Mouse (Mus musculus): ENCODE results near the gene Nkrf. TPM values are rescaled to one million over a fixed set of nuclear protein-coding genes. Genes with fewer than 3 reads are reported as not detected.

The Nkrf gene
- total and polyA plus RNA-seq, 3 experiments, result 0.74 to 3.3 (median 3.0) TPM

DNA sequence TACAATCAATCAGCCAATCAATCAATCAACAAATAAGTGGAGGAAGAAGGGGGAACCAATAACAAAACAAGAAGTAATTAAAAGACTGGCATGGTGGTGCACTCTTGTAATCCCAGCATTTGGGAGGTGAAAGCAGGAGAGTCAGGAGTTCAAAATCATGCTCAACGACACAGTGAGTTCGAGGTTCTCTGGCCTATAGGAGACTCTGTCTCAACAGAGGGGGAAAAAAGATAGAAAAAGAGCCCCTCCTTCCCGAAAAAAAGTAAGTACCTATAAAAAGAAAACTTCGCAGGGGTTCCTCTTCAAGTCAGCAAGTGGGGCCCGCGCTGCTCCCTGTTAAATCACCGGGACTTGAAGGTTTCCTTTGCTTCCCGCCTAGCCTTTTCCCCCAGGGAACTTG lies 28.9 kb downstream of the Nkrf start, which contains the start of the genes Ube2a and C330007P06Rik:
Gene Ube2a, plus strand, starts transcription at position 136 of the 400 bp plus-strand sequence.
Gene C330007P06Rik, minus strand, starts transcription at position 347 of the 400 bp plus-strand sequence.
- peak within 1 kb of the TSS; percentile 84 for H3K9ac ChIP-seq (ENCODE audit: low read depth, low read length)
- TF ChIP-seq EP300 (IDR thresholded peaks at IDR 0.05; ENCODE audit: insufficient read depth, low read depth, low read length) (no peak), POLR2A (IDR thresholded peaks at IDR 0.05; ENCODE audit: insufficient read depth, low read depth, low read length) (no peak), CTCF (IDR thresholded peaks at IDR 0.05) (no peak)
- no peaks in the 10 kb centered on the region for H3K36me3 ChIP-seq (ENCODE audit: control insufficient read depth, insufficient read depth, low read length)
- H3K27me3 ChIP-seq (ENCODE audit: control insufficient read depth, insufficient read depth, low read length), result no peaks in the 10 kb centered on the region
- peak within 1 kb of the TSS; percentile 78 for H3K4me3 ChIP-seq
- H3K79me2 ChIP-seq (replicated peaks; ENCODE audit: control insufficient read depth, insufficient read depth, low read length), result no peaks in the 10 kb centered on the region
- DNase-seq, result no peak
- intact Hi-C loops (cut with DNase I), result loop anchor here (5.0 kb wide), 1 partner anchor 34 kb away; no protein-coding TSS in a partner anchor
- H3K4me1 ChIP-seq (ENCODE audit: control insufficient read depth, insufficient read depth, low read length), result peaks cover 2% of the 10 kb centered on the region; the same call in 1 of the 2 replicates
- peak within 1 kb of the TSS; percentile 81 for H3K27ac ChIP-seq
- 9% methylated on average over 8 of the region's 8 CpGs for WGBS

- no peak for DNase-seq
- Histone ChIP-seq H3K27ac (no peak overlapping the region), H3K36me3 (ENCODE audit: control insufficient read depth, insufficient read depth, low read length) (no peaks in the 10 kb centered on the region), H3K9ac (ENCODE audit: low read depth, low read length) (no peak overlapping the region), H3K4me3 (no peak overlapping the region), H3K4me1 (ENCODE audit: control insufficient read depth, insufficient read depth, low read length) (peaks cover under 1% of the 10 kb centered on the region; the same call in 1 of the 2 replicates), H3K79me2 (replicated peaks; ENCODE audit: control insufficient read depth, insufficient read depth, low read length) (no peaks in the 10 kb centered on the region), H3K27me3 (ENCODE audit: control insufficient read depth, insufficient read depth, low read length) (no peaks in the 10 kb centered on the region)
- TF ChIP-seq EP300 (IDR thresholded peaks at IDR 0.05; ENCODE audit: insufficient read depth, low read depth, low read length), result no peak
- intact Hi-C loops (cut with DNase I), result loop anchor here (5.0 kb wide), 1 partner anchor 37 kb away; no protein-coding TSS in a partner anchor
- WGBS, result 53% methylated on average over 3 of the region's 3 CpGs
These were observed 32.3 kb downstream of the Nkrf start for GRCm38 (mm10) chrX:36870372-36870771.

DNA sequence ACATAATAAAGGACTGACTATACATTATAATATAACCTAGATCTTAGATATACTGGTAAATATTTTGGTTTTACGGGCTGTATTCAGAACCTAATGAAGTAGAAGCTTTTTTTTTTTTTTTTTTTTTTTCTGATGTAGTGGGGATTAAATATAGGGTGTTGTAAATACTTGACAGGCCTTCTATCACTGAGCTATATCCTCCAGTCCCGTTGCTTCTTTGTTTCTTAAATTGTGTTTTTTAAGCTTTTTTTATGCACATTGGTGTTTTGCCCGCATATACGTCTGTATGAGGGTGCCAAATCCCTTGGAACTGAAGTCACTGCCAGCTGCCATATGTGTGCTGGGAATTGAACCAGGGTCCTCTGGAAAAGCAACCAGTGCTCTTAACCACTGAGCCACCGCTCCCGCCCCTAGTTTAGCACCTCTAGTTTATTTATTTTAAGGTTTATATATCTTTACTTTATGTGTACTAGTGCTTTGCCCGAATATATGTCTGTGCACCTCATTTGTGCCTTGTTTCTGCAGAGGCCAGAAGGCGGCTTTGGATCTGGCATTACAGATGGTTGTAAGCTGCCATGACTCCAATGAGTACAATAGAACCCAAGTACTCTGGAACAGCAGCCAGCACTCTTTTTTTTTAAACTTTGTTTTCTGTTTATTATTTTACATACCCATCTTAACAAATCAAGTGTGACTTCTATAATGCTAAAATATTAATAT lies 37.9 kb downstream of the Nkrf start:
- no peaks in the 10 kb centered on the region for H3K27me3 ChIP-seq (ENCODE audit: control insufficient read depth, insufficient read depth, low read length)
- no peaks in the 10 kb centered on the region for H3K36me3 ChIP-seq (ENCODE audit: control insufficient read depth, insufficient read depth, low read length)
- H3K4me1 ChIP-seq (ENCODE audit: control insufficient read depth, insufficient read depth, low read length), result no peaks in the 10 kb centered on the region
- no peak for TF ChIP-seq CTCF (IDR thresholded peaks at IDR 0.05)
- peak overlapping the region; percentile 60 for H3K4me3 ChIP-seq
- H3K79me2 ChIP-seq (replicated peaks; ENCODE audit: control insufficient read depth, insufficient read depth, low read length), result no peaks in the 10 kb centered on the region
- intact Hi-C loops (cut with DNase I), result loop anchor here (5.0 kb wide), 1 partner anchor 38 kb away; the partner anchor contains the start of gene Nkrf
- DNase-seq, result no peak
- WGBS, result 47% methylated on average over 8 of the region's 8 CpGs
- no peak overlapping the region for H3K9ac ChIP-seq (ENCODE audit: low read depth, low read length)
- peak overlapping the region; percentile 86 for H3K27ac ChIP-seq

GRCm38 (mm10) chrX:36863766-36864608 lies 38.7 kb downstream of the Nkrf start:
- Histone ChIP-seq H3K27me3 (ENCODE audit: control insufficient read depth, insufficient read depth, low read length) (no peaks in the 10 kb centered on the region), H3K4me3 (peak overlapping the region; percentile 60), H3K36me3 (ENCODE audit: control insufficient read depth, insufficient read depth, low read length) (no peaks in the 10 kb centered on the region), H3K79me2 (replicated peaks; ENCODE audit: control insufficient read depth, insufficient read depth, low read length) (no peaks in the 10 kb centered on the region), H3K4me1 (ENCODE audit: control insufficient read depth, insufficient read depth, low read length) (no peaks in the 10 kb centered on the region), H3K9ac (ENCODE audit: low read depth, low read length) (peak overlapping the region; percentile 77), H3K27ac (peak overlapping the region; percentile 86)
- WGBS, result 14% methylated on average over 43 of the region's 44 CpGs
- intact Hi-C loops (cut with DNase I), result loop anchor here (5.0 kb wide), 1 partner anchor 38 kb away; the partner anchor contains the start of gene Nkrf
- DNase-seq, result peak; percentile 84 to 85
- peak; percentile 60 for TF ChIP-seq POLR2A (IDR thresholded peaks at IDR 0.05; ENCODE audit: insufficient read depth, low read depth, low read length)
- TF ChIP-seq EP300 (IDR thresholded peaks at IDR 0.05; ENCODE audit: insufficient read depth, low read depth, low read length), result no peak

- no peaks in the 10 kb centered on the region for H3K36me3 ChIP-seq (ENCODE audit: control insufficient read depth, insufficient read depth, low read length)
- no peaks in the 10 kb centered on the region for H3K79me2 ChIP-seq (replicated peaks; ENCODE audit: control insufficient read depth, insufficient read depth, low read length)
- 82% methylated on average over 8 of the region's 8 CpGs for WGBS
- H3K9ac ChIP-seq (ENCODE audit: low read depth, low read length), result no peak overlapping the region
- H3K4me1 ChIP-seq (ENCODE audit: control insufficient read depth, insufficient read depth, low read length), result no peaks in the 10 kb centered on the region
- TF ChIP-seq EP300 (IDR thresholded peaks at IDR 0.05; ENCODE audit: insufficient read depth, low read depth, low read length) (no peak), CTCF (IDR thresholded peaks at IDR 0.05) (no peak), POLR2A (IDR thresholded peaks at IDR 0.05; ENCODE audit: insufficient read depth, low read depth, low read length) (no peak)
- no peak overlapping the region for H3K4me3 ChIP-seq
- no peak for DNase-seq
- intact Hi-C loops (cut with DNase I), result no loop called here
- no peaks in the 10 kb centered on the region for H3K27me3 ChIP-seq (ENCODE audit: control insufficient read depth, insufficient read depth, low read length)
- H3K27ac ChIP-seq, result no peak overlapping the region
These were observed 50.1 kb downstream of the Nkrf start for GRCm38 (mm10) chrX:36852631-36853030.
